Mouse (Mus musculus) Muller cell, postnatal 12 days (primary cell): ENCODE measurements around the gene Fkbp4.

Experiments used
- DNase-seq: peaks from one replicate; pipeline ENCODE4 v3.0.0-alpha.2; 2015; ENCODE audit errors: inconsistent ontology term

Fkbp4 gene

DNA sequence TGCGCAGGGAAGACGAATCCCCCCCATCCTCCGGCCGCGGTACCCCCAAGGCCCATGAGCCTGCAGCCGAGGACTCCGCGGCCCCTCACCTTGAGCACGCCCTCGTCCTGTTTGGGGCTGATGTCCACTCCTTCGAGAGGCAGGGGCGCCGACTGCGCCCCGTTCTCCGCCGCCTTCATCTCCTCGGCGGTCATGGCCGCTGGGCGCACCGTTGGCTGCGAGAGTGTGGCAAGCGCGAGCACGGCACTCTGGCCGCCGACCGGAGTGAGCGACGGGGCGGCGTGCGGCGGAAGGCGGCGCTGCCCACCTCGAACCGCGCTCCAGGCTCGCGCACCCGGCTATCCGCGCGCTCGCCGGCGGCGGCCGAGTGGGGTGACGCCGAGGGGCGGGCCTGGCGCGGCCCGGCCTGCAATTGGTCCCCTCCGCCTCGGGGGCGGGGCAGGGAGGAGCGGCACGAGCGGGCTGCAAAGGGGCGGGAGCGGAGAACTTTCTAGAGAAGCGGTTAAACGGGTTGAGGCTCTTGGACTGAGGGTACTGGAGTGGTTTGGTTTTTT, at the start of gene Fkbp4:
TSS of gene Fkbp4 (minus strand) at position 361 of the 554 bp plus-strand sequence.
- DNase-seq: peak; percentile 97

- no peak for DNase-seq
These were observed 49.3 kb upstream of the Fkbp4 start for GRCm38 (mm10) chr6:128487736-128488135.

- peak; percentile 88 for DNase-seq
These were observed 41.3 kb upstream of the Fkbp4 start for GRCm38 (mm10) chr6:128479463-128480454.

DNA sequence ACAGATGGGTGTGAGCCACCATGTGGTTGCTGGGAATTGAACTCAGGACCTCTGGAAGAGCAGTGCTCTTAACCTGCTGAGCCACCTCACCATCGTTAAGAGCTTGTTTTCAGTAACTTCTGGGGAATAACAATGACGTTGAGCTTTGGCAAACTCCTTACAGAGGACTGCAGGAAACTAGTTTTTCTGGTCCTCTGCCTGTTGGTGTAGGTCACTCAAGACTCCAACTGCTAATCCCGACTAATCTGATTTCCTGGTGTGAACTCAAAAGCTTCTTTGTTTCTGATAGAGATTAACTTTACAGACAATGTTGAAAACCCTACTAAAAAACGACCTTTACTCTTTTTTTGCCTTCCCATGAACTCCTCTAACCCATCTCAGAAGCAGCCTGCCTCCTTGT, 39.0 kb upstream of the Fkbp4 start:
- no peak for DNase-seq

DNA sequence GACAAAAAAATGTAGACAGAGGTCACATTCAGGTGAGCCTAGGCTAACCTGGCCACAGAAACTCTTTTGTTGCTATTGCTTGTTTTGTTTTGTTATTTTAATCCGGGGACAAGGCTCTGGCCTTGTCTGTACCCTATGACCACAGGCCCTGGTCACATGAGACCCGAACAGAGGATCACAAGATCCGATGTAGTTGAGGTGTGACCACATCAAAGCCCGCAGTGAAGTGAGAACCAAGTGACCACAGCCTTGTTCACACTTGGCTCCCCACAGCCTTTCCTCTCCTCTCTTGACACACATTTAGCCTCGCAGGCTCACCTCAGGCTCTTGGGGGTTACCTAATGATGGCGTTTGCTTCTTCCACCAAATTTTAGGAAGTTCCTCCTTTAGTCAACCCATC, 35.6 kb upstream of the Fkbp4 start:
- no peak for DNase-seq

DNA sequence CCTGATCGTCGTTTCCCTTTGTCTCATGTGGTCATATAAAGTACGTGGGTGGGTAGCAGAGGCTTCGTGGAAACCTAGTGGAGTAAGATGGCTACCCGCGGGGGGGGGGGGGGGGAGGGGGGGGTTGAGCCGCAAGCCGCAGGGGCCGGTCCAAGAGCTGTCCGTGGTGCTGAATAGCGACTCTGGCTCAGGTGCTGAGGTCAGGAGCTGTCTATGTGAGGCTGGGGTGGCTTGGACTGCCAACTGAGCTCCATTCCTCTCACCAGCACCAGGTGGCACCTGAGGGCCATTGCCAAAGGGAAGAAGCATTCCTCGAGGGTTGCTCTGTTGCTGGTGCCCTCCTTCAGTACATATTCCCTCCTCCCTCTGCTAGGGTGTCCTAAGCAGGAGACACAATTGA, 31.0 kb upstream of the Fkbp4 start:
- peak; percentile 52 for DNase-seq

GRCm38 (mm10) chr6:128467298-128467697, 28.8 kb upstream of the Fkbp4 start:
- DNase-seq: no peak

GRCm38 (mm10) chr6:128466563-128466962, 28.1 kb upstream of the Fkbp4 start:
- no peak for DNase-seq

GRCm38 (mm10) chr6:128466043-128466442, 27.6 kb upstream of the Fkbp4 start:
- peak; percentile 7 for DNase-seq

DNA sequence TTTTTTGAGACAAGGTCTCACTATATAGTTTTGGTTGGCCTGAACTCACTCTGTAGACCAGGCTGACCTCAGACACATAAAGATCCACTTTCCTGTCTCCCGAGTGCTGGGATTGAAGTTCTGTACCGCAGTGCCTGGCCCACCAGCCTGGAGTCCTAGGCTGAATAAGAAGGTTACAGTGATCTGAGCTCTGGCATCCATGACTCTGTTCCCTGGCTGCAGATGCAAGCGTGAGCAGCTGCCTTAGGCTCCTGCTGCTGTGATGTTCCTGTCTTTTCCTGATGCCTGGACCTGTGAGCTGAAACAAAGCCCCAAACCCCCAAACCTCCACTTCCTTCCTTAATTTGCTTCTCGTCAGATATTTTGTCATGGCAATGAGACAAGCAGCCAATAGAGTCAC, 26.5 kb upstream of the Fkbp4 start:
- no peak for DNase-seq

- no peak for DNase-seq
These were observed 23.1 kb upstream of the Fkbp4 start for GRCm38 (mm10) chr6:128461606-128462005.

- DNase-seq: no peak
These were observed 22.4 kb upstream of the Fkbp4 start for GRCm38 (mm10) chr6:128460729-128461503.

GRCm38 (mm10) chr6:128460321-128460720, 21.8 kb upstream of the Fkbp4 start:
- DNase-seq: no peak

- DNase-seq: no peak
These were observed 18.7 kb upstream of the Fkbp4 start for GRCm38 (mm10) chr6:128457186-128457585.

DNA sequence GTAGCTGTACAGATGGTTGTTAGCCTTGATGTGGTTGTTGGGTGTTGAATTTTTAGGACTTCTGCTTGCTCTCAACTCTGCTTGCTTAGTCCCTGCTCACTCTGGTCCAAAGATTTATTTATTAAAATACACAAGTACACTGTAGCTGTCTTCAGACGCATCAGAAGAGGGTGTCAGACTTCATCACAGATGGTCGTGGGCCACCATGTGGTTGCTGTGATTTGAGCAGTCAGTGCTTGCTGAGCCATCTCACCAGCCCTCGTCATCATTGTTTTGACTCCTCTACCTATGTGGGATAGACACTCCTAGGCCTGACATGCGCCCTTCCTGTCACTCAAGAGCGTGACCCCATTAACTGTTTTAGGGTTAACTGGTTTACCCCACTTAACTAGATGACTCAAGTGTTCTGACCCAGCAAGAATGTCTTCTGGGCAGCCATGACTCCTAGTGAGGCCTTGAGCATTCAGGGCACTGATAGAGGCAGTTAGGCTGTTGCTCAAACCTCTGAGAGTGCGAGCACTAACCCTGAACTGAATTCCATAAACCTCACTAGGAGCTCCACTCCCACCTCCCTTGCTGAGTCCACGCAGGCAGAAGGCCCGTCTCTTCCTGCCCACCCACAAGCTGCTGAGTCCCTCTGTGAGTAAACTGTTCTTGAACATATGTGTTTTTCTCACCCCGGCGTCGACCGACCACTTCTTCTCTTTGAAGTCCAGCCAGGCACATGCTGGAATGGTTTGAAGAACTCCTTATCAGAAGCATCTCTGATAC, 17.5 kb upstream of the Fkbp4 start:
- DNase-seq: no peak

- DNase-seq: no peak
These were observed 8.6 kb upstream of the Fkbp4 start for GRCm38 (mm10) chr6:128447063-128447462.

GRCm38 (mm10) chr6:128445761-128446535, 7.5 kb upstream of the Fkbp4 start:
- peak; percentile 37 for DNase-seq

- no peak for DNase-seq
These were observed 1.8 kb upstream of the Fkbp4 start for GRCm38 (mm10) chr6:128440238-128440637.

DNA sequence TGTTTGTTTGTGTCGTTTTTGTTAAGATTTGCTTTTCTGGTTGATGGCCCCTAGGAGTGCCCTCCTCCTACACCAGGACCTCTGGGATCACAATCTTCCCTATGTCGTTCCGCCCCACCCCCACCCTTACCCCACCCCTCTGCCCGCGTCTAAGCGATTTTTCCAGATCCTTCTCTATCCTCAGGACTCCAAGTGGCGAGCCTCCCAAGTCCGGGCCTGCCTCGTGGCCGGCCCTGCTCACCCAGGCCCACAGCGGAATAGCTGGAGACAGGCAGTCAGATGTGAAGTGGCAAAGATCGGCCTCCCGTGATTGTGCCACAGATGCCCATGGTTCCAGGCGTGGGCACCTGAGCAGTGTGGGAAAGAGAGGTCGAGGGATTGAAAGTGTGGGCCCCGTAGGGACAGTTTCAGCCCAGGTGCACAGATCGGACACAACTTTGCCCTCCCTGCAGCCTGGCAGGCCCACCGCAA, 429 bp upstream of the Fkbp4 start:
- DNase-seq: no peak

DNA sequence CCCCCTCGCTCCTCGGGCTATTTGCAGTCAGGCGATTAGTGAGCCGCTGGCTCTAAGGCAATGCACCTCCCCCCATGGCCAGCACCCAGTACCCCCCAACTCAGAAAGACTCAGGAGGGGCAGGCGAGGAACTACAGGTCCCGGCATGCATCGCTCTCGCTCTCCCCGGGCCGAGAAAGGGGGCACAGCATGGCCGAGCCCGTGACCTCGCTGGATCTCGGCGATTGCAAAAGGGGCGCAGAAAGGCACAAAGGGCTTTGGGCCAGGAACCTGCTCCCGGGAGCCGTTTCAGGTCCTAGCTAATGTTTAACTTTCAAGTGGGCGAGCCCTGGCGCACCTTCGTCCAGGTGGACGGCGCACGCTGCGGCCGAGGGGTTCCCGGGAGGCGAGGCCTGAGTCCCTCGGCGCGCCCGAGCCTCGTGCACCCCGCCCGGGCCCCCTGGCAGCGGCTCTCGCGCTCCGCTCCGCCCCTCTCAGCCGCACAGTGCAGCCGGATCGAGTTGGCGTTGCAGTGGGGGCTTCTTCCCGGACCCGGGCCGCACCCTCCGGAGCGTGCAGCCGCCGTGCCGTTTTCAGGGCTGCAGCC, 653 bp downstream of the Fkbp4 start:
- DNase-seq: peak; percentile 65
